Mouse (Mus musculus): ENCODE measurements around the gene Gm9758. TPM values are rescaled to one million over a fixed set of nuclear protein-coding genes. Genes with fewer than 3 reads are reported as not detected.
"Not testable (repeated sequence)": the region's sequence is repeated elsewhere in the genome, so short reads cannot be mapped to it uniquely, and the experiment has no call there.

The Gm9758 gene
- polyA plus RNA-seq, 1 experiment from 2014 or later = not detected

DNA sequence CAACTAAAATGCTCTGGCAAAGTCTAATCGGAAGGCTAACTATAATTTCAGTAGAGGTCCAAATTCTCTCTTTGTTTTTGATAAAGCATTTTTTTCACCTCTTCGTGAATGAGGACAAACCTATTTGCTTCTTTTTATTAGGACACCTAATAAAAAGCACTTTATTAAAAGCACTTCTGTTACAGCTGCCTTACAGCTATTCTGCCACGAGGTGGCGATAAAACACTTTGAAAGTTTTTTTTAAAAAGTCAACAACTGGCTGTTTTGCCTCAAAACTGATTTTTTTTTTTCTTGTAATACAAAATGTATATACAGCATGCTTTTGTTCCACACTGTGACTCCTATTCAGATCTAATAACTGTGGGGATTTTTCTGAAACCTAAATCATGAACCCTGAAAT lies 12.3 kb upstream of the Gm9758 start:
- H3K4me2 ChIP-seq (replicated peaks); H3K9ac ChIP-seq (replicated peaks); H3K27ac ChIP-seq (replicated peaks); H3K36me3 ChIP-seq; ATAC-seq (ENCODE audit: low FRiP score, low read depth); H3K9me3 ChIP-seq; H3K27me3 ChIP-seq; H3K4me1 ChIP-seq; H3K4me3 ChIP-seq: not testable (repeated sequence)
- WGBS = 34% methylated on average over 4 of the region's 4 CpGs

DNA sequence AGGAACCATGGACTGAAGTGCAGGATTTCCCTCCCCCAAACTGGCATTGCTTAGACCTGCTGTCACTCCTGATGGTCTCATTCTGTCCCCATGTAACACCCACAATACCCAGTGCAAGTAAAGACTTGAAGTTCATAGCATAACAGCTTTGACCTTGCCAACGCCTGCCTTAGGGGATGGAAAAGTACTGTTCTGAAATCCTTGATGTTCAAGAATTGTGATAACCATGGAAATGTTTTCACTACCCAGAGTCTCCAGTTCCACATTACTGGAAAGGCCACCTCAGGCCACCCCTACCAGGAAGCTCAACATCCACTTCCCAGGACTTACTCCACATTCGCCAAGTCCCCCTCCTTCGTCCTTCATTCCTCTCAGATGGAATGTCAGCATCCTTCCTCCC lies 338 bp downstream of the Gm9758 start:
- not testable (repeated sequence) for H3K27me3 ChIP-seq; ATAC-seq (ENCODE audit: low FRiP score, low read depth); H3K9ac ChIP-seq (replicated peaks); H3K4me1 ChIP-seq; H3K36me3 ChIP-seq; H3K9me3 ChIP-seq; H3K4me3 ChIP-seq; H3K27ac ChIP-seq (replicated peaks); H3K4me2 ChIP-seq (replicated peaks)
- WGBS = 75% methylated on average over 2 of the region's 3 CpGs

DNA sequence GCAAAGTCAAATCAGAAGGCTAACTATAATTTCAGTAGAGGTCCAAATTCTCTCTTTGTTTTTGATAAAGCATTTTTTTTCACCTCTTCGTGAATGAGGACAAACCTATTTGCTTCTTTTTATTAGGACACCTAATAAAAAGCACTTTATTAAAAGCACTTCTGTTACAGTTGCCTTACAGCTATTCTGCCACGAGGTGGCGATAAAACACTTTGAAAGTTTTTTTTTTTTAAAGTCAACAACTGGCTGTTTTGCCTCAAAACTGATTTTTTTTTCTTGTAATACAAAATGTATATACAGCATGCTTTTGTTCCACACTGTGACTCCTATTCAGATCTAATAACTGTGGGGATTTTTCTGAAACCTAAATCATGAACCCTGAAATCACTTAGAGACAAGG lies 11.2 kb downstream of the Gm9758 start:
- WGBS = 18% methylated on average over 3 of the region's 3 CpGs
- H3K9ac ChIP-seq (replicated peaks); H3K4me2 ChIP-seq (replicated peaks); ATAC-seq (ENCODE audit: low FRiP score, low read depth); H3K36me3 ChIP-seq; H3K27ac ChIP-seq (replicated peaks); H3K27me3 ChIP-seq; H3K4me3 ChIP-seq; H3K4me1 ChIP-seq: not testable (repeated sequence)
- H3K9me3 ChIP-seq = peaks cover 16% of the 10 kb centered on the region

DNA sequence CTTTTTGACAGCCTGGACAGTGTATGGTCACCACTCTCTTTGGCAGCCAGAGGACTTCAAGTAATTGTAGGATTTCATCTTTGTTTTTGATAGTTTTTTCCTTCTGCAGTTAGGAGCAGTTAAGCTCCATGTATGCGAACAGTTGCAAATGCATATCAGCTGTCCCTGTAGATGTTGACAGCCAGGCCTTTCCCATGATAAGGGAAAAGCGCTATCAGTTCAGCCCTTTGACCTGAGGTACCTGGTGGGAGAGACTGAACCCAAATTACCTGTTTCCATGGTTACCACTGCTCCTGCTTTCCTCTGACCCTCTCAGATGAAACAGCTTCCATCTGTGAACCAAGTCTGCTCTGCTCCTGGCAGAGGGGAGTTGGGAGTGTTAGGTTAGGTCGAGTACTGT lies 22.5 kb downstream of the Gm9758 start:
- 78% methylated on average over 3 of the region's 3 CpGs for WGBS
- Histone ChIP-seq H3K4me3 (no peak overlapping the region), H3K4me2 (replicated peaks) (no peak overlapping the region), H3K4me1 (no peaks in the 10 kb centered on the region), H3K36me3 (no peaks in the 10 kb centered on the region), H3K9me3 (0 out of 2 replicates have a peak, but pooled peaks cover 3% of the 10 kb centered on the region), H3K27ac (replicated peaks) (no peak overlapping the region), H3K27me3 (no peaks in the 10 kb centered on the region), H3K9ac (replicated peaks) (no peak overlapping the region)
- ATAC-seq (ENCODE audit: low FRiP score, low read depth) = no peak

DNA sequence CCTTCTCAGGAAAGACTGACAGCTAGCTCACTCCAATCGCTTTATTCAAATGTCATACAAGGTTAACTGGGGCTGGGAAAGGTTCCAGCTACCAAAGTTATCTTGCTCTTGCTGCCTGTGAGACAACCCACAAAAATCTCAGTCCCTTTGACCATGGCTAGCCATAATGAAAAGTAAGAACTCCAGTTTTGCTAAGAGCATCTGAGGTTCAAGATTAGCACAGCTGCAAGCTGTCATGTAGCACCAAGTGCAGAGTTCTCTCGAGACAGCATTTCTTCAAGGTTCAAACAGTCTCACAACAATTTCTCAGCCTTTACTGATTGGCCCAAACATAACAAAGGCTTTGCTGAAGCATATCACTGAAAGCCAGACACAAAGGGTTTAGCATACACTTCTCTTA lies 29.4 kb downstream of the Gm9758 start:
- 75% methylated on average over 2 of the region's 2 CpGs for WGBS
- H3K4me3 ChIP-seq; ATAC-seq (ENCODE audit: low FRiP score, low read depth); H3K4me1 ChIP-seq; H3K4me2 ChIP-seq (replicated peaks); H3K9ac ChIP-seq (replicated peaks); H3K36me3 ChIP-seq; H3K27me3 ChIP-seq; H3K9me3 ChIP-seq; H3K27ac ChIP-seq (replicated peaks): not testable (repeated sequence)

Other genes with a start within 250 kb of the Gm9758 start
- gene Speer4e, start 23.5 kb upstream of the Gm9758 start, polyA plus RNA-seq (2016; fragmentation: Nextera tagmentation; extraction: Ambion mirVana) = not detected in 2 replicates
- gene Gm10354, start 64.0 kb upstream of the Gm9758 start, polyA plus RNA-seq (2016; fragmentation: Nextera tagmentation; extraction: Ambion mirVana) = not detected in 2 replicates
- gene Gm17019, start 118.1 kb upstream of the Gm9758 start, polyA plus RNA-seq (2016; fragmentation: Nextera tagmentation; extraction: Ambion mirVana) = not detected in 2 replicates

Data from midbrain, embryonic 12.5 days (tissue).